Mouse (Mus musculus) heart, postnatal 0 days (tissue): ENCODE results near the gene Ptms.

Experiments
- CTCF ChIP-seq: IDR thresholded peaks from 2 replicates; pipeline ENCODE4 v1.5.1; 2016; ENCODE audit warnings: antibody characterized with exemption, control low read depth, low read depth
- EP300 ChIP-seq: IDR thresholded peaks from 2 replicates; pipeline ENCODE4 v1.6.1; 2016; ENCODE audit warnings: antibody characterized with exemption, low read depth

DNA sequence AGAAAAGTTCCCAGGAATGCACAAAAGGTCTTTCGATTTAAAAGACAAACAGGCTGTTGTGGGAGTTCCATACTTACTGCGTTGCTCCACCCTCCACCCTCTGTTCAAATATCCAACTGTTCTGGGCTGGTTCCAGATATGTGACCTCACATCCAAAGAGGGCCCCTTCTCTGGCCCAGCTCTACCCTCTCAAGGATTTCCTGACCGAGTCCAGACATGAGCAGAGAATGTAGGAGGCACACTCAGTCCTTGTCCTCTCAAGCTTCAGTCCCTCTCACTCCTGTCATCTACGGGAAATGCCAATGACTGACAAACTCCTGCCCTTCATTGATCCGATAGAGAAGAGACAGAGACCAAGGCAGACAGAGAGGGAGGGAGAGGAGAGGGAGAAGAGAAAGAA lies 6.0 kb upstream of the Ptms start:
- TF ChIP-seq CTCF (no peak), EP300 (no peak)
